Mouse (Mus musculus) embryonic facial prominence, embryonic 14.5 days (tissue): ENCODE measurements around the gene Il9r. TPM values are rescaled to one million over a fixed set of nuclear protein-coding genes. Genes with fewer than 3 reads are reported as not detected.

Experiments used
- polyA plus RNA-seq: library from polyadenylated mRNA; unstranded; fragments of >200 nt; fragmentation: Nextera tagmentation; extraction: Ambion mirVana; gene quantifications from 2 replicates; pipeline ENCODE4 v1.2.1, GENCODE M21; 2014

The Il9r gene
- polyA plus RNA-seq, 1 experiment from 2014 or later: 0.14 TPM

Other genes with a start within 250 kb of the Il9r start
- gene 4930524B15Rik, start 234.7 kb downstream of the Il9r start, polyA plus RNA-seq: 0.10 TPM in 1 of 2 replicates, not detected in the other
- gene Nsg2, start 199.8 kb downstream of the Il9r start, polyA plus RNA-seq: 3.7 and 4.2 TPM in 2 replicates
- 43.2 and 46.4 TPM in 2 replicates for gene Snrnp25, start 5.1 kb upstream of the Il9r start, polyA plus RNA-seq
- 58.4 and 60.1 TPM in 2 replicates for gene Rhbdf1, start 22.0 kb upstream of the Il9r start, polyA plus RNA-seq
- 29.7 and 34.1 TPM in 2 replicates for gene Mpg, start 26.2 kb upstream of the Il9r start, polyA plus RNA-seq
- 22.3 and 27.0 TPM in 2 replicates for gene Nprl3, start 67.4 kb upstream of the Il9r start, polyA plus RNA-seq
- 79.8 and 206 TPM in 2 replicates for gene Hba-x, start 76.1 kb upstream of the Il9r start, polyA plus RNA-seq
- gene Hba-a1, start 83.2 kb upstream of the Il9r start, polyA plus RNA-seq: 6,016 and 7,188 TPM in 2 replicates
- gene Hbq1b, start 86.7 kb upstream of the Il9r start, polyA plus RNA-seq: 1.2 and 1.7 TPM in 2 replicates
- gene Hba-a2, start 96.2 kb upstream of the Il9r start, polyA plus RNA-seq: 15,250 and 18,270 TPM in 2 replicates
- 1.0 and 1.8 TPM in 2 replicates for gene Hbq1a, start 99.8 kb upstream of the Il9r start, polyA plus RNA-seq
- 28.7 and 31.3 TPM in 2 replicates for gene Sh3pxd2b, start 147.5 kb upstream of the Il9r start, polyA plus RNA-seq